Mouse (Mus musculus): Measurements from ENCODE around the gene Jtb.

- no peak for TF ChIP-seq CTCF (conservative IDR thresholded peaks at IDR 0.05; ENCODE audit: low read length)
- TF ChIP-seq NANOG (IDR thresholded peaks at IDR 0.05; ENCODE audit: borderline replicate concordance, low read length) = no peak
- TF ChIP-seq POU5F1 (IDR thresholded peaks at IDR 0.05; ENCODE audit: borderline replicate concordance, low read length) = no peak
Measured at GRCm38 (mm10) chr3:90278211-90278610, 46.8 kb downstream of the Jtb start.

Data from E14TG2a.4 (cell line).